Mouse (Mus musculus) kidney, embryonic 15.5 days (tissue): ENCODE results near the gene Srp68. TPM values are rescaled to one million over a fixed set of nuclear protein-coding genes. Genes with fewer than 3 reads are reported as not detected.
A peak's percentile ranks its signal among the peaks of the same experiment; 100 is the strongest.

Source experiments
- ATAC-seq: fragments of 200-750 bp; cut with Nextera tagmentation; replicated peaks from 2 replicates; pipeline ENCODE4 v1.8.0; 2017; ENCODE audit warnings: moderate TSS enrichment; ENCODE audit not compliant: low FRiP score
- H3K27ac ChIP-seq: fragments of 300-500 bp; sonication (generic); 2 replicates; pipeline ENCODE4 v1.5.1; 2015; ENCODE audit warnings: mild to moderate bottlenecking, inconsistent platforms
- H3K27me3 ChIP-seq: fragments of 300-500 bp; sonication (generic); 2 replicates; pipeline ENCODE4 v1.6.1; 2015; ENCODE audit warnings: inconsistent platforms
- H3K36me3 ChIP-seq: fragments of 300-500 bp; sonication (generic); 2 replicates; pipeline ENCODE4 v1.6.1; 2015; ENCODE audit warnings: inconsistent platforms
- H3K4me1 ChIP-seq: fragments of 300-500 bp; sonication (generic); 2 replicates; pipeline ENCODE4 v1.6.1; 2015; ENCODE audit warnings: inconsistent platforms
- H3K4me2 ChIP-seq: fragments of 300-500 bp; sonication (generic); 2 replicates; pipeline ENCODE4 v1.6.1; 2015; ENCODE audit warnings: moderate library complexity, mild to moderate bottlenecking, inconsistent platforms
- H3K4me3 ChIP-seq: fragments of 300-500 bp; sonication (generic); replicated peaks from 2 replicates; pipeline ENCODE4 v1.5.1; 2015; ENCODE audit warnings: mild to moderate bottlenecking, inconsistent platforms
- H3K9ac ChIP-seq: fragments of 300-500 bp; sonication (generic); 2 replicates; pipeline ENCODE4 v1.6.1; 2015; ENCODE audit warnings: mild to moderate bottlenecking, inconsistent platforms
- H3K9me3 ChIP-seq: fragments of 300-500 bp; sonication (generic); replicated peaks from 2 replicates; pipeline ENCODE4 v1.6.1; 2016; ENCODE audit warnings: inconsistent platforms
- WGBS: fragments of 180-500 bp; shearing (Covaris S2); methylation state at CpG from one replicate; pipeline ENCODE4 v1.1.7; 2015; ENCODE audit warnings: mixed read lengths; 5-methylcytosine and 5-hydroxymethylcytosine counted together
- polyA plus RNA-seq: library from polyadenylated mRNA; unstranded; fragments of >200 nt; fragmentation: Nextera tagmentation; extraction: Ambion mirVana; gene quantifications from 2 replicates; pipeline ENCODE4 v1.2.1, GENCODE M21; 2015

Gene Srp68
- polyA plus RNA-seq, 1 experiment from 2014 or later: 96.5 TPM

- no peak overlapping the region for H3K4me2 ChIP-seq
- H3K4me1 ChIP-seq: peaks cover 44% of the 10 kb centered on the region
- H3K9me3 ChIP-seq: no peaks in the 10 kb centered on the region
- H3K27me3 ChIP-seq: no peaks in the 10 kb centered on the region
- ATAC-seq: no peak; the same call in 1 of the 2 replicates
- no peak overlapping the region for H3K9ac ChIP-seq
- 56% methylated on average over 8 of the region's 8 CpGs for WGBS
- peak overlapping the region; percentile 58 for H3K27ac ChIP-seq
- H3K4me3 ChIP-seq: no peak overlapping the region
- peaks cover 98% of the 10 kb centered on the region for H3K36me3 ChIP-seq
Observed at GRCm38 (mm10) chr11:116259461-116259860, 14.6 kb downstream of the Srp68 start.

GRCm38 (mm10) chr11:116255982-116256675 is 17.9 kb downstream of the Srp68 start:
- no peak for ATAC-seq
- Histone ChIP-seq H3K4me1 (peaks cover 48% of the 10 kb centered on the region), H3K9ac (no peak overlapping the region), H3K4me3 (no peak overlapping the region), H3K27ac (peak overlapping the region; percentile 72), H3K4me2 (no peak overlapping the region), H3K27me3 (no peaks in the 10 kb centered on the region), H3K9me3 (no peaks in the 10 kb centered on the region), H3K36me3 (peaks cover 98% of the 10 kb centered on the region)
- WGBS: 66% methylated on average over 9 of the region's 9 CpGs

- Histone ChIP-seq H3K4me1 (peaks cover 43% of the 10 kb centered on the region), H3K27ac (peak overlapping the region; percentile 72), H3K27me3 (no peaks in the 10 kb centered on the region), H3K9me3 (no peaks in the 10 kb centered on the region), H3K36me3 (peaks cover 98% of the 10 kb centered on the region), H3K9ac (no peak overlapping the region), H3K4me3 (no peak overlapping the region), H3K4me2 (no peak overlapping the region)
- WGBS: 66% methylated on average over 22 of the region's 22 CpGs
- no peak for ATAC-seq
Observed at GRCm38 (mm10) chr11:116255090-116255981, 18.7 kb downstream of the Srp68 start.

- WGBS: 68% methylated on average over 9 of the region's 9 CpGs
- Histone ChIP-seq H3K36me3 (peaks cover 98% of the 10 kb centered on the region), H3K27me3 (no peaks in the 10 kb centered on the region), H3K4me3 (no peak overlapping the region), H3K9ac (no peak overlapping the region), H3K9me3 (no peaks in the 10 kb centered on the region), H3K4me2 (no peak overlapping the region), H3K27ac (peak overlapping the region; percentile 69), H3K4me1 (peaks cover 36% of the 10 kb centered on the region)
- no peak for ATAC-seq
Observed at GRCm38 (mm10) chr11:116254627-116255026, 19.4 kb downstream of the Srp68 start.

- ATAC-seq: no peak
- Histone ChIP-seq H3K4me3 (no peak overlapping the region), H3K27me3 (no peaks in the 10 kb centered on the region), H3K4me1 (peaks cover 30% of the 10 kb centered on the region), H3K27ac (no peak overlapping the region), H3K36me3 (peaks cover 98% of the 10 kb centered on the region), H3K4me2 (no peak overlapping the region), H3K9me3 (no peaks in the 10 kb centered on the region), H3K9ac (no peak overlapping the region)
- WGBS: 64% methylated on average over 3 of the region's 3 CpGs
Observed at GRCm38 (mm10) chr11:116253076-116253600, 20.9 kb downstream of the Srp68 start.

GRCm38 (mm10) chr11:116250898-116251297 is 23.1 kb downstream of the Srp68 start:
- Histone ChIP-seq H3K9me3 (no peaks in the 10 kb centered on the region), H3K27ac (no peak overlapping the region), H3K4me1 (peaks cover 17% of the 10 kb centered on the region), H3K36me3 (peaks cover 98% of the 10 kb centered on the region), H3K4me2 (no peak overlapping the region), H3K27me3 (no peaks in the 10 kb centered on the region), H3K9ac (no peak overlapping the region), H3K4me3 (no peak overlapping the region)
- ATAC-seq: no peak
- WGBS: 74% methylated on average over 8 of the region's 8 CpGs

GRCm38 (mm10) chr11:116247502-116248222 is 26.4 kb downstream of the Srp68 start:
- H3K9me3 ChIP-seq: no peaks in the 10 kb centered on the region
- 0 out of 2 replicates have a peak overlapping the region, but pooled peaks have one; percentile 23 for H3K27ac ChIP-seq
- H3K27me3 ChIP-seq: no peaks in the 10 kb centered on the region
- H3K4me3 ChIP-seq: no peak overlapping the region
- ATAC-seq: no peak
- H3K9ac ChIP-seq: no peak overlapping the region
- H3K36me3 ChIP-seq: peaks cover 94% of the 10 kb centered on the region
- H3K4me2 ChIP-seq: no peak overlapping the region
- peaks cover 5% of the 10 kb centered on the region for H3K4me1 ChIP-seq
- 73% methylated on average over 14 of the region's 14 CpGs for WGBS

GRCm38 (mm10) chr11:116245616-116246015 is 28.4 kb downstream of the Srp68 start:
- no peak overlapping the region for H3K4me2 ChIP-seq
- no peak overlapping the region for H3K9ac ChIP-seq
- no peak for ATAC-seq
- H3K4me1 ChIP-seq: peaks cover 20% of the 10 kb centered on the region
- H3K27ac ChIP-seq: no peak overlapping the region
- H3K4me3 ChIP-seq: no peak overlapping the region
- WGBS: 65% methylated on average over 6 of the region's 6 CpGs
- H3K27me3 ChIP-seq: no peaks in the 10 kb centered on the region
- peaks cover 74% of the 10 kb centered on the region for H3K36me3 ChIP-seq
- no peaks in the 10 kb centered on the region for H3K9me3 ChIP-seq

- Histone ChIP-seq H3K9ac (no peak overlapping the region), H3K4me2 (no peak overlapping the region), H3K36me3 (peaks cover 63% of the 10 kb centered on the region), H3K4me1 (peaks cover 25% of the 10 kb centered on the region), H3K9me3 (no peaks in the 10 kb centered on the region), H3K4me3 (no peak overlapping the region), H3K27ac (no peak overlapping the region), H3K27me3 (no peaks in the 10 kb centered on the region)
- ATAC-seq: no peak
- 71% methylated on average over 8 of the region's 8 CpGs for WGBS
Observed at GRCm38 (mm10) chr11:116244580-116244979, 29.4 kb downstream of the Srp68 start.

- peaks cover 20% of the 10 kb centered on the region for H3K27me3 ChIP-seq
- H3K4me2 ChIP-seq: no peak overlapping the region
- peaks cover 35% of the 10 kb centered on the region for H3K36me3 ChIP-seq
- peak overlapping the region; percentile 91 for H3K27ac ChIP-seq
- H3K4me3 ChIP-seq: no peak overlapping the region
- H3K9me3 ChIP-seq: no peaks in the 10 kb centered on the region
- peak; percentile 66 for ATAC-seq
- no peak overlapping the region for H3K9ac ChIP-seq
- H3K4me1 ChIP-seq: peaks cover 43% of the 10 kb centered on the region
- WGBS: 13% methylated on average over 12 of the region's 12 CpGs
Observed at GRCm38 (mm10) chr11:116241744-116242235, 32.2 kb downstream of the Srp68 start.

- Histone ChIP-seq H3K27ac (peak overlapping the region; percentile 55), H3K4me2 (no peak overlapping the region), H3K9me3 (no peaks in the 10 kb centered on the region), H3K36me3 (peaks cover 16% of the 10 kb centered on the region), H3K9ac (no peak overlapping the region), H3K4me3 (no peak overlapping the region), H3K4me1 (peaks cover 43% of the 10 kb centered on the region), H3K27me3 (peaks cover 25% of the 10 kb centered on the region)
- no peak for ATAC-seq
- WGBS: 18% methylated on average over 7 of the region's 7 CpGs
Observed at GRCm38 (mm10) chr11:116239797-116240196, 34.2 kb downstream of the Srp68 start.
